Mouse (Mus musculus) left cerebral cortex, postnatal 25 days (tissue): Measurements from ENCODE around the gene Tet2. TPM values are rescaled to one million over a fixed set of nuclear protein-coding genes. Genes with fewer than 3 reads are reported as not detected.
A peak's percentile ranks its signal among the peaks of the same experiment; 100 is the strongest.

Experiments
- DNase-seq, 2 experiments: peaks; one replicate each; pipeline ENCODE4 v3.0.0; 2022; ENCODE audit warnings: low spot score in 2 of 2, mixed read lengths in 1 of 2
- intact Hi-C: fragments of 180-260 bp; cut with DNase I; formaldehyde crosslinking; loops from one replicate; pipeline ENCODE4 v1.15.1; 2025
- total RNA-seq, 2 experiments: library from RNA; stranded (reverse); gene quantifications; 2 replicates each; pipeline ENCODE4 v1.2.3; 2021

Gene Tet2
- total RNA-seq, 2 experiments from 2014 or later = 32.8 to 46.2 TPM

- intact Hi-C loops = no loop called here
- no peak for DNase-seq
Observed at GRCm38 (mm10) chr3:133526119-133526723, 18.7 kb downstream of the Tet2 start.

- DNase-seq = no peak
- intact Hi-C loops = no loop called here
Observed at GRCm38 (mm10) chr3:133525578-133525977, 19.4 kb downstream of the Tet2 start.

GRCm38 (mm10) chr3:133524341-133525050 is 20.4 kb downstream of the Tet2 start:
- intact Hi-C loops = no loop called here
- no peak for DNase-seq

- intact Hi-C loops = no loop called here
- DNase-seq = no peak
Observed at GRCm38 (mm10) chr3:133523191-133523590, 21.7 kb downstream of the Tet2 start.

- intact Hi-C loops = no loop called here
- DNase-seq = no peak
Observed at GRCm38 (mm10) chr3:133522289-133522688, 22.6 kb downstream of the Tet2 start.

- intact Hi-C loops = no loop called here
- no peak for DNase-seq
Observed at GRCm38 (mm10) chr3:133518801-133519200, 26.1 kb downstream of the Tet2 start.

GRCm38 (mm10) chr3:133518116-133518515 is 26.8 kb downstream of the Tet2 start:
- DNase-seq = no peak
- intact Hi-C loops = no loop called here

- intact Hi-C loops = no loop called here
- DNase-seq = no peak
Observed at GRCm38 (mm10) chr3:133517406-133517805, 27.5 kb downstream of the Tet2 start.

- no peak for DNase-seq
- intact Hi-C loops = no loop called here
Observed at GRCm38 (mm10) chr3:133516137-133516536, 28.8 kb downstream of the Tet2 start.

GRCm38 (mm10) chr3:133515204-133515969 is 29.6 kb downstream of the Tet2 start:
- intact Hi-C loops = no loop called here
- DNase-seq = no peak

GRCm38 (mm10) chr3:133514290-133514689 is 30.6 kb downstream of the Tet2 start:
- intact Hi-C loops = no loop called here

GRCm38 (mm10) chr3:133513475-133513874 is 31.5 kb downstream of the Tet2 start:
- DNase-seq = no peak
- intact Hi-C loops = no loop called here

More at GRCm38 (mm10) chr3:133514290-133514689, 30.6 kb downstream of the Tet2 start:
- no peak for DNase-seq

GRCm38 (mm10) chr3:133510368-133510767 is 34.6 kb downstream of the Tet2 start:
- intact Hi-C loops = no loop called here
- no peak for DNase-seq

- intact Hi-C loops = no loop called here
- DNase-seq = peak in 1 of 2 experiments; percentile 65
Observed at GRCm38 (mm10) chr3:133509796-133510195, 35.1 kb downstream of the Tet2 start.

GRCm38 (mm10) chr3:133508881-133509280 is 36.1 kb downstream of the Tet2 start:
- no peak for DNase-seq
- intact Hi-C loops = no loop called here

GRCm38 (mm10) chr3:133506289-133506954 is 38.5 kb downstream of the Tet2 start:
- intact Hi-C loops = no loop called here
- DNase-seq = no peak

GRCm38 (mm10) chr3:133496953-133497352 is 48.0 kb downstream of the Tet2 start:
- intact Hi-C loops = no loop called here

GRCm38 (mm10) chr3:133491370-133491769 is 53.6 kb downstream of the Tet2 start:
- intact Hi-C loops = no loop called here
- DNase-seq = no peak

More at GRCm38 (mm10) chr3:133496953-133497352, 48.0 kb downstream of the Tet2 start:
- peak; percentile 22 to 64 for DNase-seq

- intact Hi-C loops = no loop called here
- DNase-seq = peak in 1 of 2 experiments; percentile 12
Observed at GRCm38 (mm10) chr3:133488022-133488725, 56.8 kb downstream of the Tet2 start.
